Mouse (Mus musculus) liver, postnatal 0 days (tissue): ENCODE measurements around the gene Zfp518b. TPM values are rescaled to one million over a fixed set of nuclear protein-coding genes. Genes with fewer than 3 reads are reported as not detected.

Source experiments
- ATAC-seq: fragments of 200-750 bp; cut with Nextera tagmentation; 2 replicates; pipeline ENCODE4 v1.8.0; 2017; ENCODE audit warnings: mild to moderate bottlenecking, moderate library complexity
- DNase-seq: peaks from one replicate; pipeline ENCODE4 v3.0.0-alpha.2; 2016
- H3K27ac ChIP-seq: fragments of 300-500 bp; sonication (generic); 2 replicates; pipeline ENCODE4 v1.5.1; 2014; ENCODE audit warnings: antibody characterized with exemption, moderate library complexity, mild to moderate bottlenecking, low read depth
- H3K27me3 ChIP-seq: fragments of 300-500 bp; sonication (generic); 2 replicates; pipeline ENCODE4 v1.6.1; 2014; ENCODE audit warnings: low read length, control low read depth, mixed read lengths; ENCODE audit not compliant: insufficient read depth
- H3K36me3 ChIP-seq: fragments of 300-500 bp; sonication (generic); replicated peaks from 2 replicates; pipeline ENCODE4 v1.6.1; 2014; ENCODE audit warnings: mild to moderate bottlenecking, control low read depth, low read length, moderate library complexity, mixed read lengths; ENCODE audit not compliant: insufficient read depth
- H3K4me1 ChIP-seq: fragments of 300-500 bp; sonication (generic); 2 replicates; pipeline ENCODE4 v1.6.1; 2014; ENCODE audit warnings: antibody characterized with exemption, mild to moderate bottlenecking, control low read depth; ENCODE audit not compliant: insufficient read depth
- H3K4me2 ChIP-seq: fragments of 300-500 bp; sonication (generic); 2 replicates; pipeline ENCODE4 v1.6.1; 2014; ENCODE audit warnings: low read depth, mild to moderate bottlenecking, low read length, moderate library complexity, mixed read lengths
- H3K4me3 ChIP-seq: fragments of 300-500 bp; sonication (generic); 2 replicates; pipeline ENCODE4 v1.5.1; 2014; ENCODE audit warnings: low read depth, low read length
- H3K9ac ChIP-seq: fragments of 300-500 bp; sonication (generic); replicated peaks from 2 replicates; pipeline ENCODE4 v1.6.1; 2014; ENCODE audit warnings: mild to moderate bottlenecking, moderate library complexity
- H3K9me3 ChIP-seq: fragments of 300-500 bp; sonication (generic); 2 replicates; pipeline ENCODE4 v1.6.1; 2016; ENCODE audit warnings: mild to moderate bottlenecking, control low read depth, low read length, mixed read lengths
- CTCF ChIP-seq: sonication (generic); IDR thresholded peaks from 2 replicates; pipeline ENCODE4 v1.5.1; 2016; ENCODE audit warnings: antibody characterized with exemption, low read depth
- EP300 ChIP-seq: IDR thresholded peaks from 2 replicates; pipeline ENCODE4 v1.6.1; 2016; ENCODE audit warnings: antibody characterized with exemption, low read depth, mild to moderate bottlenecking
- WGBS: fragments of 180-500 bp; shearing (Covaris S2); extraction: QIAGEN DNeasy Blood & Tissue Kit; methylation state at CpG from one replicate; pipeline ENCODE4 v1.1.7; 2014; ENCODE audit not compliant: insufficient replicate concordance; 5-methylcytosine and 5-hydroxymethylcytosine counted together
- polyA plus RNA-seq: library from polyadenylated mRNA; unstranded; fragments of >200 nt; fragmentation: Nextera tagmentation; extraction: Ambion mirVana; gene quantifications from 2 replicates; pipeline ENCODE4 v1.2.1, GENCODE M21; 2015

The Zfp518b gene
- polyA plus RNA-seq: 1.1 and 1.7 TPM in 2 replicates

GRCm38 (mm10) chr5:38684164-38684911, at the start of gene Zfp518b:
Gene Zfp518b (minus strand): TSS chr5:38684826.
- Histone ChIP-seq H3K9ac (peak within 1 kb of the TSS; percentile 71), H3K27ac (peak within 1 kb of the TSS; percentile 64), H3K4me3 (peak within 1 kb of the TSS; percentile 71), H3K4me2 (peak within 1 kb of the TSS; percentile 90), H3K9me3 (no peaks in the 10 kb centered on the region), H3K36me3 (peaks cover 6% of the 10 kb centered on the region; the same call in 1 of the 2 replicates), H3K27me3 (no peaks in the 10 kb centered on the region), H3K4me1 (peaks cover 9% of the 10 kb centered on the region)
- DNase-seq (peak; percentile 78), ATAC-seq (peak; percentile 93)
- under 1% methylated on average over 86 of the region's 89 CpGs for WGBS
- TF ChIP-seq EP300: no peak
- no peak for TF ChIP-seq CTCF

GRCm38 (mm10) chr5:38708940-38709581, 24.4 kb upstream of the Zfp518b start:
- Histone ChIP-seq H3K4me2 (no peak overlapping the region), H3K27me3 (no peaks in the 10 kb centered on the region), H3K27ac (no peak overlapping the region), H3K4me1 (no peaks in the 10 kb centered on the region), H3K9me3 (no peaks in the 10 kb centered on the region), H3K9ac (no peak overlapping the region), H3K4me3 (no peak overlapping the region), H3K36me3 (no peaks in the 10 kb centered on the region)
- 64% methylated on average over 11 of the region's 11 CpGs for WGBS
- DNase-seq (no peak), ATAC-seq (no peak)
- TF ChIP-seq CTCF: no peak
- no peak for TF ChIP-seq EP300

GRCm38 (mm10) chr5:38707364-38708075, 22.9 kb upstream of the Zfp518b start:
- TF ChIP-seq CTCF (no peak), EP300 (no peak)
- Histone ChIP-seq H3K4me3 (no peak overlapping the region), H3K9ac (no peak overlapping the region), H3K9me3 (no peaks in the 10 kb centered on the region), H3K27ac (no peak overlapping the region), H3K4me1 (no peaks in the 10 kb centered on the region), H3K27me3 (no peaks in the 10 kb centered on the region), H3K36me3 (no peaks in the 10 kb centered on the region), H3K4me2 (no peak overlapping the region)
- DNase-seq: no peak
- 65% methylated on average over 7 of the region's 7 CpGs for WGBS
- ATAC-seq: no peak

GRCm38 (mm10) chr5:38702941-38703340, 18.3 kb upstream of the Zfp518b start:
- Histone ChIP-seq H3K4me3 (no peak overlapping the region), H3K36me3 (no peaks in the 10 kb centered on the region), H3K4me2 (no peak overlapping the region), H3K9ac (no peak overlapping the region), H3K27ac (no peak overlapping the region), H3K4me1 (no peaks in the 10 kb centered on the region), H3K9me3 (no peaks in the 10 kb centered on the region), H3K27me3 (no peaks in the 10 kb centered on the region)
- no peak for ATAC-seq
- 82% methylated on average over 6 of the region's 6 CpGs for WGBS
- DNase-seq: no peak
- TF ChIP-seq EP300 (no peak), CTCF (no peak)

GRCm38 (mm10) chr5:38702091-38702490, 17.5 kb upstream of the Zfp518b start:
- no peaks in the 10 kb centered on the region for H3K9me3 ChIP-seq
- ATAC-seq (no peak), DNase-seq (no peak)
- H3K9ac ChIP-seq: no peak overlapping the region
- 70% methylated on average over 2 of the region's 2 CpGs for WGBS
- no peak overlapping the region for H3K4me2 ChIP-seq
- no peak overlapping the region for H3K4me3 ChIP-seq
- no peaks in the 10 kb centered on the region for H3K4me1 ChIP-seq
- no peak overlapping the region for H3K27ac ChIP-seq
- H3K36me3 ChIP-seq: no peaks in the 10 kb centered on the region
- TF ChIP-seq CTCF (no peak), EP300 (no peak)
- H3K27me3 ChIP-seq: no peaks in the 10 kb centered on the region

GRCm38 (mm10) chr5:38698466-38698865, 13.8 kb upstream of the Zfp518b start:
- no peak for ATAC-seq
- H3K27ac ChIP-seq: no peak overlapping the region
- 75% methylated on average over 5 of the region's 5 CpGs for WGBS

More at GRCm38 (mm10) chr5:38698466-38698865, 13.8 kb upstream of the Zfp518b start:
- no peaks in the 10 kb centered on the region for H3K4me1 ChIP-seq
- no peak overlapping the region for H3K9ac ChIP-seq
- H3K27me3 ChIP-seq: no peaks in the 10 kb centered on the region
- H3K36me3 ChIP-seq: no peaks in the 10 kb centered on the region
- no peak for DNase-seq
- no peaks in the 10 kb centered on the region for H3K9me3 ChIP-seq
- no peak overlapping the region for H3K4me2 ChIP-seq
- TF ChIP-seq CTCF (no peak), EP300 (no peak)
- H3K4me3 ChIP-seq: no peak overlapping the region
